10 mouse cellular contexts compared by ENCODE assay signal in genomic region chr3:145885376-145885775, GRCm38 (mm10). TPM values are rescaled to one million over a fixed set of nuclear protein-coding genes. Genes with fewer than 3 reads are reported as not detected.
DNase-seq lines count a peak whose midpoint lies in the region; ATAC-seq lines count a peak whose summit lies in the region.
"Had no signal": no experiment of that assay in that cellular context is flagged by ENCODE, and none has a peak within 500 bp of the region (broad histone marks: within the 10 kb centered on the region; RNA-seq: fewer than 3 reads in every experiment).

No protein-coding gene starts in this region.

- H3K4me1 ChIP-seq in heart, embryonic 10.5 days, result peaks cover 34% of the 10 kb centered on the region
- 0 out of 2 replicates have a peak, but pooled peaks cover 7% of the 10 kb centered on the region for H3K4me1 ChIP-seq in stomach, embryonic 15.5 days

- H3K36me3 ChIP-seq in heart, embryonic 10.5 days, result no peaks in the 10 kb centered on the region
- H3K36me3 ChIP-seq in stomach, embryonic 15.5 days, result no peaks in the 10 kb centered on the region

- no peaks in the 10 kb centered on the region for H3K27me3 ChIP-seq in heart, embryonic 10.5 days (ENCODE audit: insufficient read depth, poor library complexity, severe bottlenecking)
- no peaks in the 10 kb centered on the region for H3K27me3 ChIP-seq in stomach, embryonic 15.5 days (replicated peaks)

- H3K4me3 ChIP-seq in heart, embryonic 10.5 days, result no peak overlapping the region
- H3K4me3 ChIP-seq in stomach, embryonic 15.5 days (replicated peaks), result no peak overlapping the region
- H3K4me3 ChIP-seq: erythroblast, embryonic 14.5 days had no signal

- intact Hi-C loops in heart, postnatal 25 days (cut with DNase I), result no loop called here
- intact Hi-C loops in left cerebral cortex, postnatal 10 days (cut with DNase I), result no loop called here

- no peak for DNase-seq in heart, embryonic 10.5 days (ENCODE audit: low spot score)
- DNase-seq in heart, postnatal 25 days (ENCODE audit: low spot score), result no peak
- DNase-seq in NIH3T3 (ENCODE audit: low read depth), result peak; percentile 70
- peak; percentile 15 to 45 for DNase-seq in frontal cortex, postnatal 36 days (ENCODE audit: low spot score in 2 of 2)
- peak; percentile 20 to 64 for DNase-seq in left cerebral cortex, postnatal 10 days (ENCODE audit: extremely low spot score in 1 of 2, low spot score in 2 of 2)
- DNase-seq in adrenal gland, postnatal 25 days, result no peak

- H3K9me3 ChIP-seq in heart, embryonic 10.5 days, result no peaks in the 10 kb centered on the region
- no peaks in the 10 kb centered on the region for H3K9me3 ChIP-seq in stomach, embryonic 15.5 days

- 73% methylated on average over 4 of the region's 4 CpGs for WGBS in heart, embryonic 10.5 days
- WGBS in stomach, embryonic 15.5 days, result 58% methylated on average over 4 of the region's 4 CpGs

- H3K9ac ChIP-seq in stomach, embryonic 15.5 days, result no peak overlapping the region

- H3K27ac ChIP-seq in heart, embryonic 10.5 days, result peak overlapping the region; percentile 42
- peak overlapping the region; percentile 75 for H3K27ac ChIP-seq in stomach, embryonic 15.5 days
- H3K27ac ChIP-seq: macrophage had no signal

- ATAC-seq in stomach, embryonic 15.5 days (ENCODE audit: insufficient read depth, low FRiP score, low read depth), result no peak
- no peak for ATAC-seq in megakaryocyte progenitor cell, adult 5-6 weeks (replicated peaks; ENCODE audit: poor library complexity)

- H3K4me2 ChIP-seq in stomach, embryonic 15.5 days, result no peak overlapping the region

RNA-seq across cellular contexts. Expression of gene Bcl10, which starts 37.2 kb away (rescaled TPM):
- polyA plus RNA-seq in heart, embryonic 10.5 days (2016; fragmentation: Nextera tagmentation; extraction: Ambion mirVana), result 39.1 and 41.1 TPM in 2 replicates
- 10 to 100 TPM; 18.1 to 20.4 TPM for total RNA-seq in heart, postnatal 25 days (2021)
- total RNA-seq in left cerebral cortex, postnatal 10 days (2021), result 10 to 100 TPM; 15.8 to 16.2 TPM
- 50.4 and 51.3 TPM in 2 replicates for polyA plus RNA-seq in stomach, embryonic 15.5 days (2015; fragmentation: Nextera tagmentation; extraction: Ambion mirVana)
- 24.5 and 25.1 TPM in 2 replicates for total RNA-seq in adrenal gland, postnatal 25 days (2021)
- total RNA-seq in megakaryocyte progenitor cell, adult 5-6 weeks (2015), result 41.2 and 43.6 TPM in 2 replicates
- total RNA-seq in megakaryocyte progenitor cell, adult 5-6 weeks (2017), result 33.8 and 39.0 TPM in 2 replicates

RNA-seq across cellular contexts. Expression of gene 2410004B18Rik, which starts 52.4 kb away (rescaled TPM):
- 43.3 and 55.7 TPM in 2 replicates for polyA plus RNA-seq in heart, embryonic 10.5 days (2016; fragmentation: Nextera tagmentation; extraction: Ambion mirVana)
- 10 to 100 TPM; 16.8 to 18.1 TPM for total RNA-seq in heart, postnatal 25 days (2021)
- 10 to 100 TPM; 41.2 to 47.4 TPM for total RNA-seq in left cerebral cortex, postnatal 10 days (2021)
- 47.6 and 49.0 TPM in 2 replicates for polyA plus RNA-seq in stomach, embryonic 15.5 days (2015; fragmentation: Nextera tagmentation; extraction: Ambion mirVana)
- total RNA-seq in adrenal gland, postnatal 25 days (2021), result 23.7 and 28.7 TPM in 2 replicates
- total RNA-seq in megakaryocyte progenitor cell, adult 5-6 weeks (2015), result 25.3 and 42.3 TPM in 2 replicates
- 13.3 and 14.0 TPM in 2 replicates for total RNA-seq in megakaryocyte progenitor cell, adult 5-6 weeks (2017)

Comparison
In these comparisons a context has a peak if more than half of its experiments do, and no peak if none do; other contexts are left out.
1. DNase-seq: peak in NIH3T3 (single experiment), frontal cortex, postnatal 36 days (2 of 2) and left cerebral cortex, postnatal 10 days (2 of 2); none in heart, embryonic 10.5 days (single experiment), heart, postnatal 25 days (single experiment) and adrenal gland, postnatal 25 days (single experiment).